Mouse (Mus musculus) liver, adult 2 months (tissue): Measurements from ENCODE around the gene Stk11ip.

ENCODE experiments used
- CTCF ChIP-seq: fragments of 200-500 bp; IDR thresholded peaks from 2 replicates; pipeline ENCODE4 v1.5.1; 2011; ENCODE audit warnings: low read depth, low read length, control low read depth
- POLR2A ChIP-seq: fragments of 200-500 bp; IDR thresholded peaks from 2 replicates; pipeline ENCODE4 v1.6.1; 2011; ENCODE audit warnings: low read length, control low read depth; ENCODE audit not compliant: insufficient read depth; ENCODE audit errors: extremely low read depth

- no peak for TF ChIP-seq CTCF
- no peak for TF ChIP-seq POLR2A
These were observed 40.6 kb upstream of the Stk11ip start for GRCm38 (mm10) chr1:75480735-75481134.
